Mouse (Mus musculus): ENCODE data around the gene Gtf3c5. TPM values are rescaled to one million over a fixed set of nuclear protein-coding genes. Genes with fewer than 3 reads are reported as not detected.

Gene Gtf3c5
- polyA plus RNA-seq, 1 experiment from 2014 or later, result 31.8 TPM

GRCm38 (mm10) chr2:28585730-28586129 lies 2.2 kb upstream of the Gtf3c5 start:
- H3K9me3 ChIP-seq, result no peaks in the 10 kb centered on the region
- no peak for ATAC-seq
- H3K4me2 ChIP-seq (replicated peaks), result no peak overlapping the region
- no peak overlapping the region for H3K27ac ChIP-seq
- no peaks in the 10 kb centered on the region for H3K27me3 ChIP-seq (replicated peaks)
- no peak overlapping the region for H3K4me3 ChIP-seq (replicated peaks)
- WGBS, result 27% methylated on average over 2 of the region's 2 CpGs
- H3K9ac ChIP-seq, result no peak overlapping the region
- no peaks in the 10 kb centered on the region for H3K36me3 ChIP-seq
- 0 out of 2 replicates have a peak, but pooled peaks cover 10% of the 10 kb centered on the region for H3K4me1 ChIP-seq (replicated peaks)

- Histone ChIP-seq H3K4me3 (replicated peaks) (no peak overlapping the region), H3K9me3 (no peaks in the 10 kb centered on the region), H3K4me1 (replicated peaks) (0 out of 2 replicates have a peak, but pooled peaks cover 10% of the 10 kb centered on the region), H3K9ac (no peak overlapping the region), H3K36me3 (no peaks in the 10 kb centered on the region), H3K27me3 (replicated peaks) (no peaks in the 10 kb centered on the region), H3K4me2 (replicated peaks) (no peak overlapping the region), H3K27ac (no peak overlapping the region)
- 21% methylated on average over 6 of the region's 6 CpGs for WGBS
- no peak for ATAC-seq
Observed at GRCm38 (mm10) chr2:28585043-28585571, 1.6 kb upstream of the Gtf3c5 start.

GRCm38 (mm10) chr2:28582647-28583353 lies 751 bp downstream of the Gtf3c5 start:
- WGBS, result under 1% methylated on average over 56 of the region's 56 CpGs
- Histone ChIP-seq H3K9me3 (no peaks in the 10 kb centered on the region), H3K4me2 (replicated peaks) (peak overlapping the region; percentile 68), H3K4me1 (replicated peaks) (0 out of 2 replicates have a peak, but pooled peaks cover 10% of the 10 kb centered on the region), H3K4me3 (replicated peaks) (peak overlapping the region; percentile 81), H3K9ac (peak overlapping the region; percentile 57), H3K36me3 (0 out of 2 replicates have a peak, but pooled peaks cover 5% of the 10 kb centered on the region), H3K27me3 (replicated peaks) (no peaks in the 10 kb centered on the region), H3K27ac (peak overlapping the region; percentile 85)
- ATAC-seq, result peak; percentile 94

- H3K9me3 ChIP-seq, result no peaks in the 10 kb centered on the region
- H3K4me3 ChIP-seq (replicated peaks), result no peak overlapping the region
- 72% methylated on average over 5 of the region's 5 CpGs for WGBS
- H3K4me1 ChIP-seq (replicated peaks), result 0 out of 2 replicates have a peak, but pooled peaks cover 5% of the 10 kb centered on the region
- no peaks in the 10 kb centered on the region for H3K27me3 ChIP-seq (replicated peaks)
- no peak for ATAC-seq
- no peak overlapping the region for H3K27ac ChIP-seq
- no peak overlapping the region for H3K4me2 ChIP-seq (replicated peaks)
- H3K9ac ChIP-seq, result no peak overlapping the region
- peaks cover 27% of the 10 kb centered on the region for H3K36me3 ChIP-seq
Observed at GRCm38 (mm10) chr2:28578003-28578402, 5.5 kb downstream of the Gtf3c5 start.

- Histone ChIP-seq H3K9ac (no peak overlapping the region), H3K27ac (no peak overlapping the region), H3K4me2 (replicated peaks) (no peak overlapping the region), H3K4me1 (replicated peaks) (0 out of 2 replicates have a peak, but pooled peaks cover under 1% of the 10 kb centered on the region), H3K9me3 (no peaks in the 10 kb centered on the region), H3K4me3 (replicated peaks) (no peak overlapping the region), H3K27me3 (replicated peaks) (no peaks in the 10 kb centered on the region), H3K36me3 (peaks cover 39% of the 10 kb centered on the region)
- 83% methylated on average over 3 of the region's 3 CpGs for WGBS
- ATAC-seq, result no peak
Observed at GRCm38 (mm10) chr2:28576815-28577214, 6.7 kb downstream of the Gtf3c5 start.

- Histone ChIP-seq H3K9me3 (no peaks in the 10 kb centered on the region), H3K4me3 (replicated peaks) (no peak overlapping the region), H3K4me2 (replicated peaks) (no peak overlapping the region), H3K9ac (no peak overlapping the region), H3K27ac (no peak overlapping the region), H3K36me3 (peaks cover 46% of the 10 kb centered on the region), H3K27me3 (replicated peaks) (no peaks in the 10 kb centered on the region), H3K4me1 (replicated peaks) (no peaks in the 10 kb centered on the region)
- no peak for ATAC-seq
- 81% methylated on average over 4 of the region's 4 CpGs for WGBS
Observed at GRCm38 (mm10) chr2:28575341-28575740, 8.2 kb downstream of the Gtf3c5 start.

- no peak overlapping the region for H3K27ac ChIP-seq
- H3K9me3 ChIP-seq, result no peaks in the 10 kb centered on the region
- H3K36me3 ChIP-seq, result peaks cover 58% of the 10 kb centered on the region
- WGBS, result 73% methylated on average over 3 of the region's 3 CpGs
- no peak overlapping the region for H3K4me3 ChIP-seq (replicated peaks)
- no peak overlapping the region for H3K4me2 ChIP-seq (replicated peaks)
- no peak for ATAC-seq
- no peaks in the 10 kb centered on the region for H3K27me3 ChIP-seq (replicated peaks)
- no peaks in the 10 kb centered on the region for H3K4me1 ChIP-seq (replicated peaks)
- H3K9ac ChIP-seq, result no peak overlapping the region
Observed at GRCm38 (mm10) chr2:28569903-28570302, 13.6 kb downstream of the Gtf3c5 start.

- H3K4me2 ChIP-seq (replicated peaks), result no peak overlapping the region
- no peaks in the 10 kb centered on the region for H3K27me3 ChIP-seq (replicated peaks)
- H3K4me3 ChIP-seq (replicated peaks), result no peak overlapping the region
- H3K4me1 ChIP-seq (replicated peaks), result no peaks in the 10 kb centered on the region
- no peak for ATAC-seq
- H3K9ac ChIP-seq, result no peak overlapping the region
- H3K36me3 ChIP-seq, result peaks cover 34% of the 10 kb centered on the region
- H3K9me3 ChIP-seq, result no peaks in the 10 kb centered on the region
- no peak overlapping the region for H3K27ac ChIP-seq
- 71% methylated on average over 5 of the region's 5 CpGs for WGBS
Observed at GRCm38 (mm10) chr2:28566545-28566944, 17.0 kb downstream of the Gtf3c5 start.

- Histone ChIP-seq H3K4me2 (replicated peaks) (no peak overlapping the region), H3K27me3 (replicated peaks) (no peaks in the 10 kb centered on the region), H3K4me3 (replicated peaks) (no peak overlapping the region), H3K27ac (no peak overlapping the region), H3K36me3 (peaks cover 25% of the 10 kb centered on the region), H3K9ac (no peak overlapping the region), H3K4me1 (replicated peaks) (no peaks in the 10 kb centered on the region), H3K9me3 (no peaks in the 10 kb centered on the region)
- ATAC-seq, result no peak
- 88% methylated on average over 4 of the region's 4 CpGs for WGBS
Observed at GRCm38 (mm10) chr2:28564380-28564779, 19.2 kb downstream of the Gtf3c5 start.

- Histone ChIP-seq H3K4me2 (replicated peaks) (no peak overlapping the region), H3K4me1 (replicated peaks) (no peaks in the 10 kb centered on the region), H3K27ac (no peak overlapping the region), H3K9me3 (no peaks in the 10 kb centered on the region), H3K27me3 (replicated peaks) (no peaks in the 10 kb centered on the region), H3K9ac (no peak overlapping the region), H3K4me3 (replicated peaks) (no peak overlapping the region), H3K36me3 (peaks cover 19% of the 10 kb centered on the region)
- ATAC-seq, result no peak
Observed at GRCm38 (mm10) chr2:28563830-28564229, 19.7 kb downstream of the Gtf3c5 start.

GRCm38 (mm10) chr2:28563303-28563702 lies 20.2 kb downstream of the Gtf3c5 start, which contains the start of gene Cel:
TSS of gene Cel (minus strand) at chr2:28563403.
- Histone ChIP-seq H3K4me1 (replicated peaks) (no peaks in the 10 kb centered on the region), H3K9ac (no peak within 1 kb of the TSS), H3K9me3 (no peaks in the 10 kb centered on the region), H3K27ac (no peak within 1 kb of the TSS), H3K4me3 (replicated peaks) (no peak within 1 kb of the TSS), H3K36me3 (peaks cover 16% of the 10 kb centered on the region), H3K4me2 (replicated peaks) (no peak within 1 kb of the TSS), H3K27me3 (replicated peaks) (no peaks in the 10 kb centered on the region)
- WGBS, result 62% methylated on average over 6 of the region's 6 CpGs
- ATAC-seq, result peak; percentile 46

- H3K4me3 ChIP-seq (replicated peaks), result no peak overlapping the region
- H3K27me3 ChIP-seq (replicated peaks), result no peaks in the 10 kb centered on the region
- peaks cover 6% of the 10 kb centered on the region for H3K36me3 ChIP-seq
- ATAC-seq, result no peak
- H3K9ac ChIP-seq, result no peak overlapping the region
- H3K9me3 ChIP-seq, result no peaks in the 10 kb centered on the region
- no peaks in the 10 kb centered on the region for H3K4me1 ChIP-seq (replicated peaks)
- H3K4me2 ChIP-seq (replicated peaks), result no peak overlapping the region
- H3K27ac ChIP-seq, result no peak overlapping the region
- 85% methylated on average over 5 of the region's 5 CpGs for WGBS
Observed at GRCm38 (mm10) chr2:28557452-28557851, 26.1 kb downstream of the Gtf3c5 start.

- H3K36me3 ChIP-seq, result peaks cover 44% of the 10 kb centered on the region
- WGBS, result 89% methylated on average over 5 of the region's 5 CpGs
- no peak overlapping the region for H3K27ac ChIP-seq
- H3K4me3 ChIP-seq (replicated peaks), result no peak overlapping the region
- no peaks in the 10 kb centered on the region for H3K4me1 ChIP-seq (replicated peaks)
- no peaks in the 10 kb centered on the region for H3K9me3 ChIP-seq
- H3K4me2 ChIP-seq (replicated peaks), result no peak overlapping the region
- no peaks in the 10 kb centered on the region for H3K27me3 ChIP-seq (replicated peaks)
- ATAC-seq, result no peak
- no peak overlapping the region for H3K9ac ChIP-seq
Observed at GRCm38 (mm10) chr2:28552301-28552700, 31.2 kb downstream of the Gtf3c5 start.
